Mouse (Mus musculus) embryonic fibroblast, embryonic 13.5 days (primary cell): ENCODE measurements around the gene Golga5.

Experiments
- CTCF ChIP-seq: IDR thresholded peaks from 2 replicates; pipeline ENCODE4 v1.5.1; 2011; ENCODE audit warnings: mild to moderate bottlenecking, control low read depth, low read length, moderate library complexity, borderline replicate concordance; ENCODE audit not compliant: insufficient read depth
- POLR2A ChIP-seq: IDR thresholded peaks from 2 replicates; pipeline ENCODE4 v1.6.1; 2011; ENCODE audit warnings: low read depth, mild to moderate bottlenecking, control low read depth, low read length, moderate library complexity

GRCm38 (mm10) chr12:102441141-102441540 lies 27.8 kb upstream of the Golga5 start:
- TF ChIP-seq CTCF (no peak), POLR2A (no peak)
